Mouse (Mus musculus) liver, embryonic 14.5 days (tissue): ENCODE measurements around the gene Dtx4. TPM values are rescaled to one million over a fixed set of nuclear protein-coding genes. Genes with fewer than 3 reads are reported as not detected.

ENCODE experiments used
- ATAC-seq: fragments of 200-750 bp; cut with Nextera tagmentation; 2 replicates; pipeline ENCODE4 v1.8.0; 2017; ENCODE audit warnings: moderate number of reproducible peaks, mild to moderate bottlenecking, moderate library complexity; ENCODE audit not compliant: insufficient read depth
- DNase-seq, 3 experiments: peaks; one replicate each; pipeline ENCODE4 v3.0.0-alpha.2; 2012 to 2013; ENCODE audit warnings: low read depth in 3 of 3, low spot score in 3 of 3
- H3K27ac ChIP-seq: fragments of 300-500 bp; sonication (generic); 2 replicates; pipeline ENCODE4 v1.5.1; 2014; ENCODE audit warnings: moderate library complexity, mild to moderate bottlenecking, control low read depth, inconsistent platforms
- H3K27me3 ChIP-seq: fragments of 300-500 bp; sonication (generic); 2 replicates; pipeline ENCODE4 v1.6.1; 2014; ENCODE audit warnings: mild to moderate bottlenecking, low read length, moderate library complexity; ENCODE audit not compliant: control insufficient read depth, insufficient read depth
- H3K36me3 ChIP-seq: fragments of 300-500 bp; sonication (generic); replicated peaks from 2 replicates; pipeline ENCODE4 v1.6.1; 2014; ENCODE audit warnings: low read depth; ENCODE audit not compliant: control insufficient read depth, insufficient read depth
- H3K4me1 ChIP-seq, 2 experiments: fragments of 200-500 bp in 1 of 2; fragments of 300-500 bp in 1 of 2; sonication (generic) in 1 of 2; replicated peaks; 2 replicates each; pipeline ENCODE4 v1.6.1; 2012 to 2014; ENCODE audit warnings: antibody characterized with exemption in 1 of 2, inconsistent platforms in 1 of 2, low read length in 1 of 2; ENCODE audit not compliant: control insufficient read depth in 2 of 2, insufficient read depth in 2 of 2
- H3K4me2 ChIP-seq: fragments of 300-500 bp; sonication (generic); 2 replicates; pipeline ENCODE4 v1.6.1; 2014; ENCODE audit warnings: low read depth, mild to moderate bottlenecking, control low read depth, moderate library complexity
- H3K4me3 ChIP-seq, 2 experiments: fragments of 200-500 bp in 1 of 2; fragments of 300-500 bp in 1 of 2; sonication (generic) in 1 of 2; 2 replicates each; pipeline ENCODE4 v1.5.1; 2012 to 2014; ENCODE audit warnings: low read depth in 2 of 2, low read length in 2 of 2, mild to moderate bottlenecking in 2 of 2, control low read depth in 1 of 2, inconsistent platforms in 1 of 2, moderate library complexity in 1 of 2; ENCODE audit not compliant: insufficient read depth in 1 of 2
- H3K9ac ChIP-seq: fragments of 300-500 bp; sonication (generic); replicated peaks from 2 replicates; pipeline ENCODE4 v1.6.1; 2014; ENCODE audit warnings: mild to moderate bottlenecking, control low read depth, moderate library complexity
- H3K9me3 ChIP-seq: fragments of 300-500 bp; sonication (generic); 2 replicates; pipeline ENCODE4 v1.6.1; 2016; ENCODE audit warnings: low read length, mixed read lengths; ENCODE audit not compliant: control insufficient read depth
- CTCF ChIP-seq: IDR thresholded peaks from 2 replicates; pipeline ENCODE4 v1.5.1; 2016; ENCODE audit warnings: antibody characterized with exemption, low read depth, control low read depth
- EP300 ChIP-seq: IDR thresholded peaks from 2 replicates; pipeline ENCODE4 v1.6.1; 2016; ENCODE audit warnings: antibody characterized with exemption, low read depth
- WGBS: fragments of 180-500 bp; shearing (Covaris S2); extraction: QIAGEN DNeasy Blood & Tissue Kit; methylation state at CpG from one replicate; pipeline ENCODE4 v1.1.7; 2014; ENCODE audit not compliant: insufficient replicate concordance; 5-methylcytosine and 5-hydroxymethylcytosine counted together
- polyA plus RNA-seq, 2 experiments: library from polyadenylated mRNA; depleted of rRNA in 1 of 2; stranded (reverse) in 1 of 2; unstranded in 1 of 2; fragments of >200 nt; fragmentation: Nextera tagmentation in 1 of 2; extraction: Ambion mirVana in 1 of 2; gene quantifications; 2 replicates each; pipeline versions ENCODE4 v1.2.1 to v1.2.3; 2012 to 2014

The Dtx4 gene
- polyA plus RNA-seq, 2 experiments: 1.5 to 1.6 TPM

- Histone ChIP-seq H3K4me2 (no peak overlapping the region), H3K27me3 (no peaks in the 10 kb centered on the region), H3K9ac (no peak overlapping the region), H3K4me1 (no peaks in the 10 kb centered on the region; a peak in 1 of 4 replicates), H3K36me3 (no peaks in the 10 kb centered on the region), H3K9me3 (no peaks in the 10 kb centered on the region), H3K27ac (no peak overlapping the region), H3K4me3 (no peak overlapping the region)
- WGBS: 45% methylated on average over 3 of the region's 3 CpGs
- DNase-seq (no peak), ATAC-seq (no peak)
- no peak for TF ChIP-seq EP300
- TF ChIP-seq CTCF: no peak
Measured at GRCm38 (mm10) chr19:12471866-12472265, 29.4 kb downstream of the Dtx4 start.

DNA sequence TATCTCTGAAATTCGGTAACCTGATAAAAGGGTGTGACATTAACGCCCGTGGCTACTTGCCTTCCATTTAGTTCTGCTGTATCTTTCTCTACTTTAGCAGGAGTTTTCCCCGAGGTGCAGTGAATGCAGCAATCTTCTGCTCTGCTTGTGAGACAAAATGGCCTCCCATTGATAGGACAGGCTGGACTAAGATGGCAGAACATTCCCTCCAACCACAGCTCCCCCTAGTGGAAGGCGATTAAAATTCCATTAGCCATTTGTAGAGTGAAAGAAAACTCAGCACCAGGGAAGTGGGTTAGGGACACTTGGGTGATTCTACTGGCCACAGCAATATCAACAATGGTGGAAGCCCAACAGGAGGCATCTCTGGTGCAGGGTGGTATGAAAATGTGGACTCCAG is 33.8 kb downstream of the Dtx4 start:
- no peak overlapping the region for H3K9ac ChIP-seq
- H3K27me3 ChIP-seq: no peaks in the 10 kb centered on the region
- H3K4me3 ChIP-seq: no peak overlapping the region
- ATAC-seq (no peak), DNase-seq (no peak)
- H3K36me3 ChIP-seq: no peaks in the 10 kb centered on the region
- no peak overlapping the region for H3K27ac ChIP-seq
- no peaks in the 10 kb centered on the region for H3K9me3 ChIP-seq
- WGBS: 65% methylated on average over 5 of the region's 5 CpGs
- TF ChIP-seq EP300 (no peak), CTCF (peak; percentile 61)
- H3K4me1 ChIP-seq: no peaks in the 10 kb centered on the region
- H3K4me2 ChIP-seq: no peak overlapping the region

GRCm38 (mm10) chr19:12466204-12466603 is 35.0 kb downstream of the Dtx4 start:
- WGBS: 15% methylated on average over 7 of the region's 7 CpGs
- no peaks in the 10 kb centered on the region for H3K27me3 ChIP-seq
- H3K9me3 ChIP-seq: no peaks in the 10 kb centered on the region
- no peak overlapping the region for H3K4me3 ChIP-seq
- H3K4me2 ChIP-seq: no peak overlapping the region
- DNase-seq (no peak), ATAC-seq (peak; percentile 26; the same call in 1 of the 2 replicates)
- no peaks in the 10 kb centered on the region for H3K4me1 ChIP-seq
- H3K27ac ChIP-seq: no peak overlapping the region
- H3K36me3 ChIP-seq: no peaks in the 10 kb centered on the region
- TF ChIP-seq EP300: no peak
- TF ChIP-seq CTCF: peak; percentile 80
- H3K9ac ChIP-seq: no peak overlapping the region

GRCm38 (mm10) chr19:12465530-12466144 is 35.6 kb downstream of the Dtx4 start:
- no peak overlapping the region for H3K27ac ChIP-seq
- 65% methylated on average over 10 of the region's 10 CpGs for WGBS
- H3K4me1 ChIP-seq: no peaks in the 10 kb centered on the region
- no peak for TF ChIP-seq CTCF
- no peak for TF ChIP-seq EP300
- no peaks in the 10 kb centered on the region for H3K9me3 ChIP-seq
- ATAC-seq: no peak
- no peaks in the 10 kb centered on the region for H3K36me3 ChIP-seq
- no peak overlapping the region for H3K4me3 ChIP-seq
- H3K27me3 ChIP-seq: no peaks in the 10 kb centered on the region
- no peak overlapping the region for H3K9ac ChIP-seq
- H3K4me2 ChIP-seq: no peak overlapping the region
- DNase-seq: no peak

- 57% methylated on average over 4 of the region's 4 CpGs for WGBS
- no peaks in the 10 kb centered on the region for H3K27me3 ChIP-seq
- H3K36me3 ChIP-seq: no peaks in the 10 kb centered on the region
- ATAC-seq: no peak
- H3K4me3 ChIP-seq: no peak overlapping the region
- DNase-seq: no peak
- no peak overlapping the region for H3K9ac ChIP-seq
- TF ChIP-seq EP300 (no peak), CTCF (no peak)
- H3K9me3 ChIP-seq: no peaks in the 10 kb centered on the region
- H3K27ac ChIP-seq: no peak overlapping the region
- no peak overlapping the region for H3K4me2 ChIP-seq
- no peaks in the 10 kb centered on the region for H3K4me1 ChIP-seq
Measured at GRCm38 (mm10) chr19:12464674-12465073, 36.6 kb downstream of the Dtx4 start.
